Mouse (Mus musculus): Measurements from ENCODE around the gene Olfr775.

The Olfr775 gene

GRCm38 (mm10) chr10:129248112-129248511 lies at the start of gene Olfr775:
Gene Olfr775, plus strand, starts transcription at chr10:129248412.
- no peak for DNase-seq

GRCm38 (mm10) chr10:129230737-129231136 lies 17.5 kb upstream of the Olfr775 start:
- DNase-seq: no peak

GRCm38 (mm10) chr10:129235904-129236303 lies 12.3 kb upstream of the Olfr775 start, which contains the start of gene Olfr774:
Gene Olfr774, plus strand, starts transcription at chr10:129236204.
- DNase-seq: no peak

GRCm38 (mm10) chr10:129258827-129259226 lies 10.6 kb downstream of the Olfr775 start, which contains the start of gene Olfr776:
Gene Olfr776, plus strand, starts transcription at chr10:129259127.
- no peak for DNase-seq

GRCm38 (mm10) chr10:129271081-129271535 lies 22.9 kb downstream of the Olfr775 start, which contains the start of gene Olfr777:
Gene Olfr777, minus strand, starts transcription at chr10:129271485.
- no peak for DNase-seq
